Mouse (Mus musculus) heart, adult 8-10 months (tissue): Measurements from ENCODE around the gene Stx4a. TPM values are rescaled to one million over a fixed set of nuclear protein-coding genes. Genes with fewer than 3 reads are reported as not detected.
"Not testable (repeated sequence)": the region's sequence is repeated elsewhere in the genome, so short reads cannot be mapped to it uniquely, and the experiment has no call there.

Source experiments
- DNase-seq: peaks from one replicate; pipeline ENCODE4 v3.0.0; 2022; ENCODE audit warnings: low spot score
- total RNA-seq, 4 experiments: library from RNA; stranded (reverse); gene quantifications; 2 replicates each; pipeline ENCODE4 v1.2.4; 2022

Gene Stx4a
- total RNA-seq, 4 experiments from 2014 or later: 61.9 to 68.0 (median 66.0) TPM

DNA sequence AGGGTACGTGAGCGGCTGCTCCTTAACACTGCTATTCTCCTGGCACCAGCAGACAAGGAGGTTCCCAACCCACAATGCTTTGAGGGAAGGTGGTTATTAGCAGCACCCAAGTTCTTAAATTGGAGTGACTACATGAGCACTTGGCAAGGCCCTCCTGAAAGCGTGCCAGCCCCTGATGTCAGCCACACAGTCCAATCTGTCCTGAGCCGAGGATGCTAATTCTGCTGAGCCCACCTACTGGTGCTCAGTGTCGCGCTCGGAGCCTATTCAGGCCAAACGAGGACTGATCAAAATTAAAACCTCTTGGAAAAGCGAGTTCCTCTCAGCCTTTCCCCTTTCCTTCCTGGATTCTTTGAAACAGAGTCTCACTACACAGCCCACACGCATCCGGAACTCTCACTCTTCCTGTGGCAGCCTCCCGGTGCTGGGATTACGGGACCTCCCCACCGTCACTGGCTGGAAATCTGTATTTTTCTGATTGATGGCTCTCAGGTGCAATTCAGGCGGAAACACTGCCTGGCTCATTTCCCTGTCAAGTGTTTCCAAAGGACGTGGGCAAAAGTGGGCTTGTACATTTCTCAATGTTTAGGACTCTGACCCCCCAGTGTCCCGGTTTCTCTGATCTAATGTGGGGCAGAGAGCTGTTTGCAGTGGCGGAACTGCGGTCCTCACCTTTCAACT lies 9.7 kb upstream of the Stx4a start:
- peak; percentile 86 for DNase-seq

DNA sequence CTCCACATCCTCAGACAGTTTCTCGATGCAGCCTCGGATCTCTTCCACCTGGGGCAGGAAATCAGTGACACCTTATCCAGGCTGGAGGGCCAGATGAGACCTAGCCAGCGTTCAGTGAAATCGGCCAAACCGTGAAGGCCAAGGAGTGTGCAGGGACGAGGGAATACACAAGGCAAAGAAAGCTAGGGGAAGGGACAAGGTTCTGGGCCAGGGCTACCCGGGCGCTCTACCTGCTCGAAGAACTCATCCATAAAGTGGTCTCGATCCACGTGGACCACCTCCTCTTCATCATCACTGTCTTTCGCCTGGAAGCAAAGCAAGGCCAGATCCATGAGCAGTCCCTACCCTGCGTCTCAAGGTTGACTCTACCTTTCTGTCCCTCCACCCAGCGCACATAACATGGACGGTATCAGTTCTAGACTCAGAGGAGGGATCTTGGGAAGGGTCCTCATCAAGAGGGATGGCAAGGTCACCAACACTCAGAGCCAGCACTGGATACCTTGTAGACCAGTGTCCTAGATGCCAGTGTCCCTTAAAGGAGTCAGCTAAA lies 8.9 kb upstream of the Stx4a start:
- no peak for DNase-seq

DNA sequence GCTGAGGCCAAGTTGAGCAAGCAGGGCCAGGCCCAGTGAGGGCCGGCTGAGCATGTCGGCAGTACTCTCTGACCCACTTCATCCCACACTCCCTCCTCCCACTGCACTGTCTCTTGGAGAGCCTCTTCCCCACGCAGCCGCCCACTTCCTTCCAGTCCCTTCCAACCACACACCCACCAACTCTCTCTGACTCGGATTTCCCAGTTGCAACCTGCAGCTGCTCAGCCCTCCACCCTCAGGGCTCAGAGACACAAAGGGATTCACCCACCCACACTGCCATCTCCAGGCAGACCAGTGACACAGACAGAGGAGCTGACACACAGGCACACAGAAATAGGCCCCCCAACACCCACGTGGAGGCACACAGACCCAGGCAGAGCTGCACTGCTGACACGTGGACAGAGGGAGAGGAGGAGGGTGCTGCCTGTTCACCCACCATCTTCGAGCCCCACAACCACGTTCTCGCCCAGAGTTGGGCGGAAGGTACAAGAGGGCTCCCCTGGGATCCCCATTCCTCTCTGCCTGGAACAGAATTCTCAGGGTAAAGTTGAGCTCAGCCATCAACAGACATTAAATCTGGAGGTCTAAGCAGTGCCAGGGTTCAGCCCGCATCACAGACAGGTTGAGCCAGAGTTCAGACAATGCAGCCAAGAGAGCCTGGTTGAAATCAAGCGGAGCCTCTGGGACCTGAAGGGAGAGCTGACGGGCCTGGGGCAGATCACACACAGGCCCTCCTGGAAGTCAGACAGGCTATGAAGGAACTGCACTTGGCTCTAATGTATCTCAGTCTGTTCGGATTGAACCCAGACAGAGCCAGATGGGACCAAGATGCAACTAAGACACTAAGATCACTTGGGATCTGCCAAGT lies 7.9 kb upstream of the Stx4a start:
- peak; percentile 53 for DNase-seq

DNA sequence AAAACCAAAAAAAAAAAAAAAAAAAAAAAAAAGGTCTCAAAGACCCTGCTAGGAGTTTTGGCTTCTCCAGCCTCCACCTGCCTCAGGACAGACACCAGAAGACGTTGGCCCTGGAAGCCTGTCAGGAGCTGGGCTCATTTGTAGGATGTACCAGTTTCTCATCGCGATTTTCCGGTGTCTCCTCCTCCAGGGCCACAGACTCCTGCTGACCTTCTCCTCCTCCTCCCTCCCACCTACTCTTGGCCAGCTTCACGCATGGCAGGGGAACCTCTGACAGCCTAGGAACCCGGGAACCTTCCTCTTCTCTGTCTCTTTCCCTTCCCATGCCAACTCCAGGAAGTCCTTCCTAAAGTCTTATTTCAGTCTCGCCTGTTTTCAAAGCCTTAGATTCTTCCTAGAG lies 7.0 kb upstream of the Stx4a start:
- DNase-seq: no peak

DNA sequence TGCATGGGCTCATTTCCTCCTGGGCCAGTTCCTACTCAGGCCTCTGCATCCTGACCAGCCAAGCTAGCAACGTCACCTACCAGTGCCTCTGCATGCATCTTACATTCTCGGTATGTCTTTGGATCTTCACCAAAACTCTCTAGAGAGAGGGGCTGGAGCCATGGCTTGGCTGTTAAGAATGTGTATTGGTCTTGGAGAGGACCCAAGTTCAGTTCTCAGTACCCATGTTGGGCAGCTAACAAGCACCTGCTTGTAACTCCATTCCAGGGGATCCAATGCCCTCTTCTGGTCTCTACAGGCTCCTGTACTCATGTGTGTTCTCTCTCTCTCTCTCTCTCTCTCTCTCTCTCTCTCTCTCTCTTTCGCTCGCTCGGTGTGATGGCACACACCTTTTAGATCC lies 6.3 kb upstream of the Stx4a start:
- no peak for DNase-seq

DNA sequence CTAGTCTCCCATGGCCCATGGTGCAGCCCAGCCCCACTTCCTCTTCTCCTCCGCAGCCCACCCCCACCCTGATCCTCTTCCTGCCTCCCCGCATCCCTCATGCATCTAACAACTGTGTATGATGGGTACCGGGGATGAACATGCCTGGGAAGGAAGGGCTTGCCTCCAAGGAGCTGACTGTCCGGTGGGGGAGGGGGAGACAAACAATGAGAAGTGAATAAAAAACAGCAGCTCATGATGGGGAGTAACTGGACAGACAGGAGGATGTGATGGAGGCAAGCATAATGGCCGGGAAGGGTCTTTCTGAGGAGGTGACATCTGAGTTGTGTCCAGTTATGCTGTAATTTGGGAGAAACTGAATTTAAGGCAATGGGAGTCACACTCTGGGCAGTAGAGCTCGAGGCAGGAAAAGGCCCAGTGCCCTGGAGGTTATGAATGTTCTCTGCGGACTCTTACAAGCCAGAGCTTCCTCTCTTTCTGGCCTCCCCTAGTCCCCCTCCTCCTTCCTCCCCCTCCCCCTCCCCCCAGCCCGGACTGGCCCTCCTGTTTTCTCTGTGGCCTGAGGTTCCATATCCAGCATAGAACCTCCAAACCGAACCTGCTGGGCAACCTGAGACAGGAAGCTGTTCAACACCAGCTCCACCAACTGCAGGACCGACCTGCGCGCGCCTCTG lies 3.1 kb upstream of the Stx4a start:
- no peak for DNase-seq

DNA sequence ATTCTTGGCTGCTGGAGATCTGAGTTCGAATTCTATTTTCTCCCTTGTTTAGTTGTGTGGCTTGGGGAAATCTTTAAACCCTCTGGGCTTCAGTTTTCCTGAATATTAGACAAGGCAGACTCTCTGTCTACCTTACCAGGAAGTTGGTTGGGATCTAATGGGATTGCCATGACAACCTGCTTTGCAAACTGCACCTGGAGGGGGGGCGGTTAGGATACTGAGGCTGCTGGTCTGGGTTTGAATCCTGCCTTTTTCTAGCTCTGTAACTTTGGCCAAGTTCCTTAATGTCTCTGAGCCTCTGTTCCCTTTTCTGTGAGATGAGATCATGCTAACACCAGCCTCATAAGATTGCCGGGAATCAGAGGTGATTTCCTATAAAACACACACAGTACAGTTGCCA lies 1.6 kb upstream of the Stx4a start:
- no peak for DNase-seq

DNA sequence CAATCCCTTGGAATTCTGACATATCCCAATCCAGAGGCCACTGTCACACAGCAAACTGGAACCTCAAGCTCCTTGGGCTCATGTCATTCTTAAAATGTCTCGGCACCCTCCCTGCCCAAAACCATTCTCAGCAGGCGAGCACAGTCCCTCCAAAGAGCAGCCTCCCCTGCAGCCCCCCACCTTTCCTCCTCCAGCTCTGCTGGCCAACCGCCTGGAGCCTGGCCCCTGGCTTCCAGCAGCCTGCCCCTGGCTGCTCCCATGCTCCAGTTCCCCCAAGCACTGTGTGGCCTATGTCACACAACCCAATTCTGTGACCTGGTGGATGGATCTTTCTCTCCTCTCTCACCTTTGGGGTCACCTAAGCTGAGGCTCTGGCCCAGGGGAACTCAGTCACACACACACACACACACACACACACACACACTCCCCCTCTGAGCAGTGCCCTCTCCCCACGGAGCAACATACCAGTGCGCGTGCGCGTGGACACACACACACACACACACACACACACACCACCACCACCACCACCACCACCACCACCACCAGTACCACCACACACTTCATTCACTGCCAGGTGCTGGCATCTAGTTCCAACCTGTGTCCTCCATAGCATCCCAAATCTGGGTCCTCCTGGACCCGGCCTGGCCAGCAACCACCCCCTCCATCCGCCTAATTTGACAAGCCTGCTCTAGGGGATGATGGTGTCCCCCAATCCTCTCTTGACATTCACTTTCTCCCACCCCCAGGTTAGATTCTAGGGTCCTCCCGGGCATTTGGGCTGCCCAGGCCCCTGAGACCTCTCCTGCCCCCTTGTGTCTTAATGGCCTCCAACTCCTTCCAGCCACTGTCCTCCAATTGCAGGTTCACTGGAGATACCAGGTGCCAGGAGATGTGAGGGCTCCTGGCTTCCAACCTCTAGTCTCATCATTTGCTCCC lies 590 bp upstream of the Stx4a start:
- no peak for DNase-seq

DNA sequence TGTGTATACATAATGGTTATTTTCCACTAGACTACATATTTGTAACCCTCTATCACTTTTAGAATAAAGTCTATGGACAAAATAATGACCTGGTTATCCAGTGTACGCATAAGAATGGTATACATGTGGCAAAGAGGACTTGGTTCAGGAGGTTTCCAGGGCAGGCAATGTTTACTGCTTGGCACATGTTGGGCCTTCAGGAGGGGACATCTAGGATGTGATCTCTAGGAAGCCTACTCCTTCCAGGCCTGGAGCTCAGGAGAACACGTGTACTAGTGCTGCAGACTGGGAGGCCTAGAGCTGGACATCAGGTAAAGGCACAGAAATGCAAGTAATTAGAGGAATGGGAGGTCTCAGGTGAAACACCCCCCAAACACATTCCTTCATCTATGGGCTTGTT lies 11.5 kb downstream of the Stx4a start:
- no peak for DNase-seq

DNA sequence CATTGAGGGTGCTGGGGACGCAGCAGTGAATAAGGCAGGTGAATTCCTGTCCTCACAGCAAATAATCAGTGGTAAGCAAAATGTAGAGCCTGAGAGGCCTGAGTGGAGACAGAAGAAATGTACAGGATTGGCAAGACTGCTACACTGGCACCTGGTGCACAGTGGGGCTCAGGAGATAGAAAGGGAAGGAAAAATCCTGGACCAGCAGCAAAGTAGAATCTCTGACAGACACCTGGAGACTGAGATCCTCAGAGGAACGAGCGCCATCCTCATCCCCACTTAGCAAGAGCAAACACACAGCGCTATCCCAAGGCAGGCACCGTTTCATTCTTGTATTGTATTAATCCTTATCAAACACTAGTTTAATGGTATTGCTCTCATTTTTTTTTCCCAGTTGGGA lies 13.4 kb downstream of the Stx4a start:
- DNase-seq: no peak

DNA sequence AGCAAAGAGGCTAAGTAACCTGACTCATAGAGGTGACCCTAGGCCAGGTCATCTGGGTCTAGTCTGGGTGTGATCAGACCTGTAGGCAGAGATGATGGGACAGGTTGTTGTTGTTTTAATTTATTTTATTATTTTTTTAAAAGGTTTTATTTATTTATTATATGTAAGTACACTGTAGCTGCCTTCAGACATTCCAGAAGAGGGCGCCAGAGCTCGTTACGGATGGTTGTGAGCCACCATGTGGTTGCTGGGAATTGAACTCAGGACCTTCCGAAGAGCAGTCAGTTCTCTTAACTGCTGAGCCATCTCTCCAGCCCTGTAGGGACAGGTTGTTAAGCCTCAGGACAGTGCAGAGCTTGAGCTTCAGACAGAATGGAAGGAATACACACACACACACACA lies 13.8 kb downstream of the Stx4a start:
- DNase-seq: not testable (repeated sequence)

DNA sequence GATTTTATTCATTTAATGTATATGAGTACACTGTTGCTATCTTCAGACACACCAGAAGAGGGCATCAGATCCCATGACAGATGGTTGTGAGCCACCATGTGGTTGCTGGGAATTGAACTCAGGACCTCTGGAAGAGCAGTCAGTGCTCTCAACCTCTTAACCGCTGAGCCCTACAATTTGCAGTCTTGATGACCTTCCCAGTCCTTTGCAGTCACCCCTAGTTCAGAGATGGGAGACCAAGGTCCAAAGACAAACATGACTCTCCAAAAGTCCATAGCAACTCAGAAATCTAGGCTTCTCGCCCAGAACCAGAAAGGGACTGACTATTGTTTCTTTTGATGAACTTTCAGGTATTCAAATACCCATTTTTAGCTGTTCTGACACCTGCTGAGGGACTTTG lies 15.9 kb downstream of the Stx4a start:
- not testable (repeated sequence) for DNase-seq

DNA sequence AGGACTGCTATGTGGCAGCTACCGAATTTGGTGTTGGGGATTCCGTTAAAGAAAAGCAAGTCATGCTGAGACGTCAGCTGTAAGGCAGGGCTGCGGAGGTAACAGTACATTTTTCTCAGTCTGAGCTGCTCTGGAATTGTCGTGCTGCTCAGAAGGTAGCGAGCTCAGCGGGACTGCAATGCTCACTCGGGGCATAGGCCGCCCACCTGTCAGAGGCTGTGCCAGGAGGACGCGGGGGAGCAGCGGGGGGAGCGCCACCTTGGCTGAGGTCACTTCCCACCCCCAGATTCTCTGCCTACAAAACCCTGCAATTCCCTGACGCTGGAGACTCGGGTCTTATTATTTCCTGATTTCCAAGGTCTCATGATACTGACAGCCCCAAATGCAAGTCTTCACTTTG lies 16.8 kb downstream of the Stx4a start:
- DNase-seq: no peak

DNA sequence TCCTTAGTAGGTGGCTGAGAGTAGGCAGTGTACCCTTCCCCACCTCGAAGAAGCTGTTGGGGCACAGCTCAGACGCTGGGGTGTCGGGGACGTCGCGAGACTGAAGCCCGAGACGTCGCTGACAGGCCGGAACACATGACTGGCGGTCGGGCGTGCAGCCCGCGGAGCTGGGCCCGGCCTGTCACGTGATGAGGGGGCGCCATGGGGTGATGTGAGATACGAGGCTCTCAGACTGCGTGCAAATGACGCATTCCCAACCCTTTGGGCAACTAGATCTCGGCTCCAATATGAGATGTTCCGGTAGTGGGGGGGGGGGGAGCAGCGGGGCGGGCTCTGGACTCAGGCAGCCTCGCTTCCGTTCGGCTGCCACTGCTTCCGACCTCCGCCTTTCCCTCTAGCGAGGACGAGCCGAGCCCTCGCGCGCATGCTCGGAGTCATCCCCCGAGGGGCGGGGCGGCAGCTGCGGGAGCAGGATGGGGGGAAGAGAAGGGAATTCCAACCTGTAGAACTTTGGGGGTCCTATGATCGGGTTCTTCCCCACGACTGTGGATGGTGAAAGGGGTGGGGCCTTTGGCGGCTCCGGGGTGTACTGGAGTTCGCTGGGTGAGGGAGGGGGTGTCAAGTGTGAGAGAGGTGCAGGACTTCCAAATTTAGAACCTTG lies 17.4 kb downstream of the Stx4a start:
- peak; percentile 92 for DNase-seq

DNA sequence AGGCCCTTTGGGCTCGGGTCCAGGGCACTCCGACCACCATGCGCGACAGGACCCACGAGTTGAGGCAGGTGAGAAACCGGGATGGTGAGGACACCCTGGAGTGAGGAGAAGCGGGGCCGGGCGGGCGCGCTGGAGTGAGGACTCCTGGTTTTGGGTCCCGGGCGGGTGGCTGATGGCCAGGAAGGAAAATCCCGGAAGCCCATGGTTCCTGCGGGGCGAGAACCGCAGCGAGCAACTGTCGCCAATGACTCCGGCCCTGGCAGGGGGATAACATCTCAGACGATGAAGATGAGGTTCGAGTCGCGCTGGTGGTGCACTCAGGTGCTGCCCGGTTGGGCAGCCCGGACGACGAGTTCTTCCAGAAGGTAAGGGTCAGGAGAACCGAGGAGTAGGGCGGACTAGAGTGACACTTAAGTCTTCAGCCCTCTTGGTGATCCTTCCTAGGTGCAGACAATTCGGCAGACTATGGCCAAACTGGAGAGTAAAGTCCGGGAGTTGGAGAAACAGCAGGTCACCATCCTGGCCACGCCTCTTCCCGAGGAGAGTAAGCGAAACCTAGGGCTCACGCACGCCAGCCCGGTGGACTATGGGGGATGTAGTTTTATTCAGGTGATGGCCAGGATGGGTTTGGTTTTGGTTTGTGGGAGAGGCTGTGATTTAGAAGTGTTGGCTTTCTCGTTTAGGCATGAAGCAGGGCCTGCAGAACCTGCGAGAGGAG lies 18.1 kb downstream of the Stx4a start:
- peak; percentile 84 for DNase-seq

DNA sequence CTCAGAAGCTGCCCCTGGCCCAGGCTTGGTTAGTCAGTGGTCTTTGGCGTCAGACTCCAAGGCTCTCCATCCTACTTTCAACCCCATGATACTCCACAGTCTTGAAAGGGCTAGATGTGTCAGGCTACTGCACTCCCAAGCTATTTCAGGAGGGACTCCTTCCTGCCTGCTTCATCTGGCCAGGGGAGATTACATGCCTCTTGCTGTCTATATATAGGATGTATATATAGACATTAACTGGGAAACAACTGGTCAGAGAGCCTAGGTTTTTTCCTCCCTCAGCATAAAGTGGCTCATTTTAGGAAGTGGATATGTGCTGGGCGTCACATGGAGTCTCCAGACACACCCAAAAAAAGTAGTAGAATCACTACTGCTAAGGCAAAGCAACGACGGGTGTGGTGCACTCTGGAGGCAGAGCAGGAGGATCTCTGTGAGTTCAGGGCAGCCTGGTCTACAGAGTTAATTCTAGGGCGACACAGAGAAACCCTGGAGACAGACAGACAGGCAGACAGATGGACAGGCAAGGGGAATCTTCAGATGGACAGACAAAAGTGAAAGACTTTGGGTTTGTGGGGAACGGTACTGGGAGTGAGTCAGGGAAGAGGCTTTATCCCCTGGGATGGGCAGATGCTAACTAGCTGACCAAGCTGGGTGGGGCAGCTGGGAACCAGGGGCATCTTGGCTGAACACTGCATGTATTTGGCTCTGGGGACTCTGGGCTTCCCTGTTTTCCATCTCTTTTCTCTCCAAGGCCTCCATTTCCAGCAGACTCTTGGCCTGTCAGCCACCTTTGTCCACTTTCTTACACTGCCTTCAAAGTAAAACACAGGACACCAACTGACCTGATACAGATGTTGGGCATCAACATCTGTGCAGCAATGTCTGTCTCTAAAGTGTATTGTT lies 26.1 kb downstream of the Stx4a start:
- no peak for DNase-seq

DNA sequence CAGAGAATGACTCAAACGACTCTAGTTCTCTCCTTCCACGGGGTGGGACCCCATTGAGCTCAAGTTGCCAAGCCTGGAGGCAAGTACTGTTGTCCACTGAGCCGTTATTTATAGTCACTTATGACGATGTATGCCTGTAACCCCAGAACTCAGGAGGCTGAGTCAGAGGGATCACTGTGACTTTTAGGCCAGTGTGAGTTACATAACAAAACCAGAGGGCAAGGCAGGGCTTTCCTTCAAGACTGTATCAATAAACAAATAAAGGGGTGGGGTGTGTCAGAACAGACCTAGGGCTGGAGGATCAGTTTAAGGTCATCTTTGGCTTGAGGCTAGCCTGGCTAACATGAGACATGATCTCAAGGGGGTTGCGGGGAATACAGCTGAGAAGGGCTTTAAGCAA lies 26.8 kb downstream of the Stx4a start:
- no peak for DNase-seq

DNA sequence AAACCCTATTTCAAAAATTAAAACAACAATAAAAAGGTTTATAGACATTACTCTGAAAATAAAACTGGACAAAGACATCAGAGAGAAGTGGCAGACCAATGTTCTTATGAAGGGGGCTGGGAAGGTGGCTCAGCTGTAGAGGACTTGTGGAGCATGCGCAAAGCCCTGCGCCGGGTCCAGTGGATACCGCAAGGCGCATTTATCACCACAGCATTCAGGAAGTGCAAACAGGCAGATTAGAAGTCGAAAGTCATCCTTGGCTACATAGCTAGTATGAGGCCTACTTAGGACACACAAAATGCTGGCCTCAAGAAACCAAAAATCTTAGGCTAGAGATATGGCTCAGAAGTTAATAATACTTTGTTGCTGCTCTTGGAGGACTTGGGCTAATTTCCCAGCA lies 34.2 kb downstream of the Stx4a start:
- DNase-seq: no peak

DNA sequence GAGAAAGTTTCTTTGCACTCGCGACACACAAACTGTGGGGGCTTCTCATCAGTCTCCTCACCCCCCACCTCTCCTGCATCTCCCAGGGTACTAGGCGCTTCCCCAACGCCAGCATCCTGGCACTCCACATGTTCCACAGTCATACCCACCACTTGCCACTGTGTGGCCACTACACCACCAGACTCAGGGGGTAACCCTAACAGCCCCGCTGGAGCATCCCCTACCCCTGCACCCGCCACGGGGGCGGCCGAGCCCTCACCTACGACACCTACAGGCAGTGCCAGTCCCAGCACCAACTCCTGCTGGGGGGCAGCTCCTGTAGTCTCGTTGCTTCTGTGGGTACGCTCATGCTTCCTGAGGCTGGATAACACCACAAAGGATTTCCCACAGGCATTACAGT lies 42.3 kb downstream of the Stx4a start:
- no peak for DNase-seq
